ENCODE assay signal across 8 mouse cellular contexts in genomic region chr13:56428724-56429500, GRCm38 (mm10). TPM values are rescaled to one million over a fixed set of nuclear protein-coding genes. Genes with fewer than 3 reads are reported as not detected.
DNase-seq lines count a peak whose midpoint lies in the region; ATAC-seq lines count a peak whose summit lies in the region.

No protein-coding gene starts in this region.

- peak; percentile 35 for DNase-seq in MN1 (ENCODE audit: low spot score)
- peak; percentile 75 to 92 for DNase-seq in layer of hippocampus, postnatal 25 days (ENCODE audit: extremely low spot score in 1 of 2, low spot score in 1 of 2)
- peak; percentile 67 to 75 for DNase-seq in lung, postnatal 4 days
- DNase-seq in right cerebral cortex, postnatal 25 days, result peak; percentile 74

- peak; percentile 43 for ATAC-seq in cerebellum, adult (ENCODE audit: insufficient number of reproducible peaks, low FRiP score, low TSS enrichment)
- ATAC-seq in forebrain, embryonic 15.5 days (replicated peaks), result peak; percentile 65
- ATAC-seq in hindbrain, embryonic 12.5 days (ENCODE audit: low FRiP score), result peak; percentile 75; the same call in 1 of the 2 replicates
- ATAC-seq in inflammation-experienced regulatory T-cells, adult 6 months, result no peak

- H3K4me3 ChIP-seq in forebrain, embryonic 15.5 days, result no peak overlapping the region
- no peak overlapping the region for H3K4me3 ChIP-seq in hindbrain, embryonic 12.5 days

- H3K9me3 ChIP-seq in forebrain, embryonic 15.5 days, result no peaks in the 10 kb centered on the region
- H3K9me3 ChIP-seq in hindbrain, embryonic 12.5 days (replicated peaks), result no peaks in the 10 kb centered on the region

- WGBS in forebrain, embryonic 15.5 days, result 32% methylated on average over 16 of the region's 16 CpGs
- 30% methylated on average over 16 of the region's 16 CpGs for WGBS in hindbrain, embryonic 12.5 days

- H3K36me3 ChIP-seq in forebrain, embryonic 15.5 days, result no peaks in the 10 kb centered on the region
- H3K36me3 ChIP-seq in hindbrain, embryonic 12.5 days, result no peaks in the 10 kb centered on the region

- H3K4me1 ChIP-seq in forebrain, embryonic 15.5 days, result peaks cover 5% of the 10 kb centered on the region; the same call in 1 of the 2 replicates
- H3K4me1 ChIP-seq in hindbrain, embryonic 12.5 days, result peaks cover 11% of the 10 kb centered on the region

- peaks cover 3% of the 10 kb centered on the region for H3K27me3 ChIP-seq in forebrain, embryonic 15.5 days
- H3K27me3 ChIP-seq in hindbrain, embryonic 12.5 days, result peaks cover 13% of the 10 kb centered on the region

- H3K4me2 ChIP-seq in forebrain, embryonic 15.5 days (replicated peaks), result no peak overlapping the region
- H3K4me2 ChIP-seq in hindbrain, embryonic 12.5 days (replicated peaks), result no peak overlapping the region

- H3K27ac ChIP-seq in forebrain, embryonic 15.5 days (replicated peaks), result no peak overlapping the region
- no peak overlapping the region for H3K27ac ChIP-seq in hindbrain, embryonic 12.5 days

- H3K9ac ChIP-seq in forebrain, embryonic 15.5 days (replicated peaks), result no peak overlapping the region
- H3K9ac ChIP-seq in hindbrain, embryonic 12.5 days, result no peak overlapping the region

RNA-seq across cellular contexts. Expression of gene Gm3045, which starts 2.5 kb away (rescaled TPM):
- not detected in 2 replicates for polyA plus RNA-seq in forebrain, embryonic 15.5 days (2015; fragmentation: Nextera tagmentation; extraction: Ambion mirVana)
- not detected in 2 replicates for polyA plus RNA-seq in hindbrain, embryonic 12.5 days (2016; fragmentation: Nextera tagmentation; extraction: Ambion mirVana)
- not detected for total RNA-seq in layer of hippocampus, postnatal 25 days (2021)
- polyA plus RNA-seq in inflammation-experienced regulatory T-cells, adult 6 months (2017; shearing (Covaris generic)), result not detected

RNA-seq across cellular contexts. Expression of gene Slc25a48, which starts 9.2 kb away (rescaled TPM):
- not detected in 2 replicates for polyA plus RNA-seq in forebrain, embryonic 15.5 days (2015; fragmentation: Nextera tagmentation; extraction: Ambion mirVana)
- 0.07 TPM in 1 of 2 replicates, not detected in the other for polyA plus RNA-seq in hindbrain, embryonic 12.5 days (2016; fragmentation: Nextera tagmentation; extraction: Ambion mirVana)
- total RNA-seq in layer of hippocampus, postnatal 25 days (2021), result not detected
- not detected for polyA plus RNA-seq in inflammation-experienced regulatory T-cells, adult 6 months (2017; shearing (Covaris generic))

RNA-seq across cellular contexts. Expression of gene Il9, which starts 53.1 kb away (rescaled TPM):
- polyA plus RNA-seq in forebrain, embryonic 15.5 days (2015; fragmentation: Nextera tagmentation; extraction: Ambion mirVana), result not detected in 2 replicates
- not detected in 2 replicates for polyA plus RNA-seq in hindbrain, embryonic 12.5 days (2016; fragmentation: Nextera tagmentation; extraction: Ambion mirVana)
- not detected for total RNA-seq in layer of hippocampus, postnatal 25 days (2021)
- not detected for polyA plus RNA-seq in inflammation-experienced regulatory T-cells, adult 6 months (2017; shearing (Covaris generic))
